Mouse (Mus musculus) T-cell, adult 2 months (primary cell): ENCODE results near the gene Htra3.

Source experiments
- DNase-seq: peaks from one replicate; pipeline ENCODE4 v3.0.0; 2022; ENCODE audit warnings: low spot score

Gene Htra3

GRCm38 (mm10) chr5:35652872-35653271, 26.7 kb downstream of the Htra3 start:
- DNase-seq, result no peak

GRCm38 (mm10) chr5:35652319-35652718, 27.3 kb downstream of the Htra3 start:
- DNase-seq, result no peak

- DNase-seq, result no peak
Observed at GRCm38 (mm10) chr5:35648230-35648629, 31.4 kb downstream of the Htra3 start.

GRCm38 (mm10) chr5:35647562-35647961, 32.0 kb downstream of the Htra3 start:
- DNase-seq, result no peak

GRCm38 (mm10) chr5:35646927-35647326, 32.7 kb downstream of the Htra3 start:
- no peak for DNase-seq

GRCm38 (mm10) chr5:35645938-35646493, 33.6 kb downstream of the Htra3 start:
- no peak for DNase-seq

- DNase-seq, result no peak
Observed at GRCm38 (mm10) chr5:35644082-35644481, 35.5 kb downstream of the Htra3 start.

- no peak for DNase-seq
Observed at GRCm38 (mm10) chr5:35643401-35644048, 36.1 kb downstream of the Htra3 start.

- no peak for DNase-seq
Observed at GRCm38 (mm10) chr5:35641961-35642584, 37.5 kb downstream of the Htra3 start.

- no peak for DNase-seq
Observed at GRCm38 (mm10) chr5:35636016-35636415, 43.6 kb downstream of the Htra3 start.

GRCm38 (mm10) chr5:35632841-35633240, 46.7 kb downstream of the Htra3 start:
- no peak for DNase-seq

GRCm38 (mm10) chr5:35631755-35632154, 47.8 kb downstream of the Htra3 start:
- DNase-seq, result no peak

GRCm38 (mm10) chr5:35631224-35631623, 48.4 kb downstream of the Htra3 start:
- no peak for DNase-seq

GRCm38 (mm10) chr5:35630706-35631105, 48.9 kb downstream of the Htra3 start:
- DNase-seq, result no peak

GRCm38 (mm10) chr5:35629333-35629732, 50.2 kb downstream of the Htra3 start:
- no peak for DNase-seq

GRCm38 (mm10) chr5:35628685-35629084, 50.9 kb downstream of the Htra3 start:
- no peak for DNase-seq

GRCm38 (mm10) chr5:35627307-35627840, 52.2 kb downstream of the Htra3 start:
- no peak for DNase-seq

GRCm38 (mm10) chr5:35626408-35626807, 53.2 kb downstream of the Htra3 start:
- no peak for DNase-seq

GRCm38 (mm10) chr5:35624751-35625239, 54.8 kb downstream of the Htra3 start:
- DNase-seq, result no peak

GRCm38 (mm10) chr5:35623831-35624230, 55.8 kb downstream of the Htra3 start:
- DNase-seq, result no peak

GRCm38 (mm10) chr5:35621114-35621513, 58.5 kb downstream of the Htra3 start:
- DNase-seq, result no peak

- no peak for DNase-seq
Observed at GRCm38 (mm10) chr5:35616943-35617342, 62.6 kb downstream of the Htra3 start.

- DNase-seq, result no peak
Observed at GRCm38 (mm10) chr5:35612722-35613121, 66.9 kb downstream of the Htra3 start.
